Mouse (Mus musculus): ENCODE measurements around the gene Cfl1. TPM values are rescaled to one million over a fixed set of nuclear protein-coding genes. Genes with fewer than 3 reads are reported as not detected.
"Not testable (repeated sequence)": the region's sequence is repeated elsewhere in the genome, so short reads cannot be mapped to it uniquely, and the experiment has no call there.

Gene Cfl1
- polyA plus RNA-seq, 1 experiment from 2014 or later, result 2,278 TPM

DNA sequence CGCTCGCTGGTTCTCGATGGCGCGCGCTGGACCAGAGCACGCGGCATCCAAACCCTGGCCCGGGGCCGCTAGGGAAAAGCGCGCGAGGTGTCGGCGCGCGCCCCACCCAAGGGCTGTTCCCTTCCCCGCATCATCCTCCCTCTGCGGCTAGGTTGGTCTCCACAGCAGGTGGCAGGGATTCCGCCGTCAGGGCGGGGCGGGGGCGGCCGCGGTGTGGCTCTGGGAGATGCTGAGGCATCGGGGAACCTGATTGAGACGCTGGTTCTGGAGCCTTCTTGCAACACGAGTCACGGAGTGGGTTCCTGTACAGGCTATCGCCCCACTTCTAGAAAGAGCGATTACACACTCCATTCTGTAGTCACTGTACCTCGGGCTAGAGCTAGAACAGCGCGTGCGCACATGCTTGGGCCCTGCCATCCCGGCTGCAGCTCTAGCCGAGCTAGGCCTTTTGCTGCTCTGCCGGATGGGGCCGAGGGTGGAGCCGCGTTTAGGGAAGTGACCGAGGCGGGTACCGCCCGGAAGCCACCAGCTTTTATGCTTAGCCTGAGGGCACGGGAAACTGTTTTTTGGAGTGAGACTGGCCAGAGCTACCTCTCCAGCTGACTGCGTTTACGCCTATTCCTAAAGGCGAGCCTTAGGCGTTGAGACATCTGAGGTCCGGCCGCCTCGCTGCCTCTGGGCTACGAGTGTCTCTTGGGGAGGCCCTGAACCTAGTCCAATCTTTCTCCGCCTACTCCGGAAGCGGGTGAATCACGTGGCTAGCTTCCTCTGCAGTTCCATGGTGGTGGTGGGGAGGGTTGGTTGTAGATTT, 848 bp downstream of the Cfl1 start:
- Histone ChIP-seq H3K4me1 (peaks cover 46% of the 10 kb centered on the region), H3K4me2 (replicated peaks) (peak overlapping the region; percentile 86), H3K27me3 (no peaks in the 10 kb centered on the region), H3K9ac (peak overlapping the region; percentile 91), H3K4me3 (replicated peaks) (peak overlapping the region; percentile 82), H3K9me3 (replicated peaks) (no peaks in the 10 kb centered on the region), H3K27ac (replicated peaks) (peak overlapping the region; percentile 97), H3K36me3 (peaks cover 32% of the 10 kb centered on the region)
- WGBS, result under 1% methylated on average over 57 of the region's 59 CpGs
- ATAC-seq (ENCODE audit: insufficient number of reproducible peaks, low FRiP score, low TSS enrichment, low read depth), result peak; percentile 25

DNA sequence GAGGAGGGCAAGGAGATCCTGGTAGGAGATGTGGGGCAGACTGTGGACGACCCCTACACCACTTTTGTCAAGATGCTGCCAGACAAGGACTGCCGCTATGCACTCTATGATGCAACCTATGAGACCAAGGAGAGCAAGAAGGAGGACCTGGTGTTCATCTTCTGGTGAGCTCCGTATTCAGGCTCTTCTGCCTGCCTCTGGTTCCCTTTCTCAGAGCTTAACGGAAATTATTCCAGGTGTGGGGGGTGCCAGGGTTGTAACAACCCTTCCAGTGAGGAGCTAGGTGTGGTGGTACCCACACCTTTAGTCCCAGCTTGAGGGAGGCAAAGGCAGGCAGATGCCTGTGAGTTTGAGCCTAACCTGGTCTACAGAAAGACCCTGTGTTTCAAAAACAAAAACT, 2.4 kb downstream of the Cfl1 start:
- WGBS, result 80% methylated on average over 4 of the region's 4 CpGs
- H3K36me3 ChIP-seq, result peaks cover 47% of the 10 kb centered on the region
- no peak for ATAC-seq (ENCODE audit: insufficient number of reproducible peaks, low FRiP score, low TSS enrichment, low read depth)

DNA sequence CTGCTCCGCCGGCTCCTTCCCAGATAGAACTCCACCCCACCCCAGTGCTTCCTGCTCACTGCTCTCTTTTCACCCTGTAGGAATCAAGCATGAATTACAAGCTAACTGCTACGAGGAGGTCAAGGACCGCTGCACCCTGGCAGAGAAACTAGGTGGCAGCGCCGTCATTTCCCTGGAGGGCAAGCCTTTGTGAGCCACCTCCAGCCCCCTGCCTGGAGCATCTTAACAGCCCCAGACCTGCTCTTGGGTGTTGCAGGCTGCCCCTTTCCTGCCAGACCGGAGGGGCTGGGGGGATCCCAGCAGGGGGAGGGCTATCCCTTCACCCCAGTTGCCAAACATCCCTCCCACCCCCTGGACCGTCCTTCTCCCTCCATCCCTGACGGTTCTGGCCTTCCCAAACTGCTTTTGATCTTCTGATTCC, 3.1 kb downstream of the Cfl1 start:
- H3K27ac ChIP-seq (replicated peaks); H3K9me3 ChIP-seq (replicated peaks); H3K27me3 ChIP-seq; H3K4me3 ChIP-seq (replicated peaks); ATAC-seq (ENCODE audit: insufficient number of reproducible peaks, low FRiP score, low TSS enrichment, low read depth); H3K9ac ChIP-seq; H3K4me2 ChIP-seq (replicated peaks): not testable (repeated sequence)
- Histone ChIP-seq H3K36me3 (peaks cover 49% of the 10 kb centered on the region), H3K4me1 (peaks cover 30% of the 10 kb centered on the region)
- 66% methylated on average over 9 of the region's 9 CpGs for WGBS

More for the DNA sequence above, 2.4 kb downstream of the Cfl1 start:
- no peaks in the 10 kb centered on the region for H3K9me3 ChIP-seq (replicated peaks)
- H3K27ac ChIP-seq (replicated peaks), result no peak overlapping the region
- peaks cover 31% of the 10 kb centered on the region for H3K4me1 ChIP-seq
- no peak overlapping the region for H3K4me3 ChIP-seq (replicated peaks)
- H3K9ac ChIP-seq, result no peak overlapping the region
- H3K4me2 ChIP-seq (replicated peaks), result no peak overlapping the region
- no peaks in the 10 kb centered on the region for H3K27me3 ChIP-seq

DNA sequence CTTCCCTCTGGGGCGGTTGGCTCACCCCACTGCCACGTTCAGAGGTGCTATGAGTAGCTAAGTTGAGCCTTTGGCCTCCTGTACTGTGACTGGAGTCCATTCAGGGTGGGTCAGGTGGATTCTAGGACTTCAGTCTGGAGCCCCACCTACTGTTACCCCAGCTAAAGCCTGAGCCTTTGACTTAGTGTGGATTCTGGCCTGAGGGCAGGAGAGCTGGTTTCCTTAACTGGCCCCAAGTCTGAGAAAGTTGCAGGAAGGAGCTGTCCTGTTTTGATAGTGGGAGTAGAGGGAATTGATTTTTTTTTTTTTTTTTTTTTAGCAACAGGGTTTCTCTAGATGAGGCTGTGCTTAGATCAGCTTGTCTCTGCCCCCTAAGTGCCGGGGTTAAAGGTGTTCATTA, 4.1 kb downstream of the Cfl1 start:
- no peak for ATAC-seq (ENCODE audit: insufficient number of reproducible peaks, low FRiP score, low TSS enrichment, low read depth)
- Histone ChIP-seq H3K4me1 (peaks cover 21% of the 10 kb centered on the region), H3K9ac (no peak overlapping the region), H3K36me3 (peaks cover 49% of the 10 kb centered on the region), H3K9me3 (replicated peaks) (no peaks in the 10 kb centered on the region), H3K27me3 (no peaks in the 10 kb centered on the region), H3K4me3 (replicated peaks) (no peak overlapping the region), H3K27ac (replicated peaks) (no peak overlapping the region), H3K4me2 (replicated peaks) (no peak overlapping the region)
- 85% methylated on average over 3 of the region's 3 CpGs for WGBS

DNA sequence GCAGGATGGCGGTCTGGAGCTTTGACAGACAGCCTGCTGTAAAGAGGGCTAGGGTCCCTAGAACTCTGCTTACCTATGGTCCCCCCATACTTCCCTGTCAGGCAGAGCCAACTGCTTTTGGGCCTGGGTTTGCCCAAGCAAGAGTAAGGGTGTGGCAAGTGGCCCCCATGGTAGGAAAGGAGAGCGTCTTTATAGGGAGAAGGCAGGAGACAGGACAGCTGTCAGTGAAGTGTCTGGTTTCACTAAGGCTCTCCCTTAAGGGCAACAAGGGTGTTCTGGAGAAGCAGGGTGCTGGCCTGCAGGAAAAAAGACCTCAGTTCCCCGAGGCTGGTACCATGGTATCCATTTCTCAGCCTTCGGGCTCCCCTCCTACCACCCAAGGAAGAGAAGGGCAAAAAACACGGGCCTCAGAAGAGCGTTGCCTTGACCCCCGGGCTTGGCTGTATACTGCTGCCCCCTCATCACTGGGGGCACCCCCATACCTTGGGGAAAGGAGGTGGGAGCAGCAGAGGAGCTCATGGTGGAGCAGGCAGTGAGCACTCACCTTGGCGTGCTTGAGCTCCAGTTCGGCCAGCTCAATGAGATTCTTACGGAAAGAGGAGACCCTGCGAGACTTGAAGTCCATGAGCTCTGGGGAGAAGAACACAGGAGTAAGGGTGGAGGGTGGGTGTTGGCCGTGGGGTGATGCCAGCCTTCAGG, 5.2 kb downstream of the Cfl1 start:
- no peak for ATAC-seq (ENCODE audit: insufficient number of reproducible peaks, low FRiP score, low TSS enrichment, low read depth)
- WGBS, result 75% methylated on average over 12 of the region's 12 CpGs
- Histone ChIP-seq H3K9me3 (replicated peaks) (no peaks in the 10 kb centered on the region), H3K27me3 (no peaks in the 10 kb centered on the region), H3K36me3 (peaks cover 49% of the 10 kb centered on the region), H3K4me2 (replicated peaks) (no peak overlapping the region), H3K4me1 (peaks cover 15% of the 10 kb centered on the region), H3K27ac (replicated peaks) (no peak overlapping the region), H3K9ac (no peak overlapping the region), H3K4me3 (replicated peaks) (no peak overlapping the region)

DNA sequence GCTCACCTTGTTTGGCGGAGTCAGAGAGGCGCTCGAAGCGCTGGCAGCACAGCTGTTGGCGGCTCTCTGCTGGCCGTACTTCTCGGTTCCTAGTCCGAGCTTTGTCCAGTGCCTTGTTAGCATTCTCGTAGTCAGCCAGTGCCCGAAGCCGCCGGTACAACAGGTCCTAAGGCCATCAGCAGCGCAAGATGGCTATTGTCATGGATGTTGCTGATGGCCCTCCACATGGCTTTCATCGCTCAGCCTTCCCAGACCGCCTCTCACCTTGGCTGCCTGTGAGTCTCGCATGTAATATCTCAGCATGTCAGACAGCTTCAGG, 5.8 kb downstream of the Cfl1 start:
- Histone ChIP-seq H3K9me3 (replicated peaks) (no peaks in the 10 kb centered on the region), H3K9ac (no peak overlapping the region), H3K4me2 (replicated peaks) (no peak overlapping the region), H3K4me3 (replicated peaks) (no peak overlapping the region), H3K27ac (replicated peaks) (no peak overlapping the region), H3K27me3 (no peaks in the 10 kb centered on the region), H3K36me3 (peaks cover 49% of the 10 kb centered on the region), H3K4me1 (peaks cover 15% of the 10 kb centered on the region)
- 88% methylated on average over 16 of the region's 16 CpGs for WGBS
- no peak for ATAC-seq (ENCODE audit: insufficient number of reproducible peaks, low FRiP score, low TSS enrichment, low read depth)

DNA sequence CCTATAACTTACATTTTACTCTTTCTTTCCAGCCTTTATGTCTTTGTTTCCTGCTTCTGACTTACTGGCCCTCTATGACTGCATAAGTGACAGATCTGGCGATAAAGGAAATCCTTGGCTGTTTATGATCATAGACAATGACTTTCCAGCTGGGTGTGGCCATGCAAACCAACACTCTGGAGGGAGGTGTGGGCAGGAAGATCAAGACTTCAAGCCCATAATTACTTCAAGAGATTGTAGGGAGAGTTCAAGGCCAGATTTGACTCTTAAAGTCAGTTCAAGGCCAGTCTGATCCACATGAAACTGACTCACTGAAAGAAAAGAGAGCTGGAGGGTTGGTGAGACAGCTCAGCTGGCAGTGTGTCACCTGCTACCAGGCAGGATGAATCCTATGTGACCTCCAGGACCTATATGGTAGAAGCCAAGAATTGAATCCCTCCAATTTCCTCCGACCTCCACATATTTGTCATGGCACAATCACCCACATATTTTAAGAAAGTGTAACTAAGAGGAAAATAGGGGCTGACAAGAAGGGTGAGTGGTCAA, 10.1 kb downstream of the Cfl1 start:
- Histone ChIP-seq H3K4me2 (replicated peaks) (no peak overlapping the region), H3K36me3 (peaks cover 24% of the 10 kb centered on the region), H3K27me3 (no peaks in the 10 kb centered on the region), H3K9ac (no peak overlapping the region), H3K27ac (replicated peaks) (no peak overlapping the region), H3K4me3 (replicated peaks) (no peak overlapping the region), H3K9me3 (replicated peaks) (no peaks in the 10 kb centered on the region), H3K4me1 (no peaks in the 10 kb centered on the region)
- WGBS, result 80% methylated on average over 2 of the region's 2 CpGs
- ATAC-seq (ENCODE audit: insufficient number of reproducible peaks, low FRiP score, low TSS enrichment, low read depth), result no peak

DNA sequence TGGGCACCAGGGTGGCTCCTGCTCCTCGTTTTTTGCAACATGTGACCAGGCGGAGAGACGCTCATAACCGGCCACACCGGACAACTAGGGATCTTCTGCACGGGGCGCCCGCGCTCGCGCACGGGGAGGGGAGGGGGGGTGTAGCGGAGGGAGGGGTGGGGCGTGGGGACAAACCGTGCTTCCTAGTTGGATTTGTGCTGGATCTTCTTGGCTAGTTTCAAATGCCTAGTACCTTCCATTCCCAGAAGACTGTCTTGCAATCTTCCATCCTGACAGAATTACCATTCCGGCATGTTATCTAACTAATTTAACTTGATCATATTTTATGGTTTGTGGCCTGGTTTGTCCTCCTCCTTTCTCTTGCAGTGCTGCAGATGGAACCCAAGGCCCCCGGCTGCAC, 13.4 kb downstream of the Cfl1 start, which contains the start of gene 1700020D05Rik:
Gene 1700020D05Rik (minus strand): TSS at position 101 of the 400 bp plus-strand sequence.
- Histone ChIP-seq H3K9me3 (replicated peaks) (no peaks in the 10 kb centered on the region), H3K36me3 (no peaks in the 10 kb centered on the region), H3K4me2 (replicated peaks) (no peak within 1 kb of the TSS), H3K27ac (replicated peaks) (no peak within 1 kb of the TSS), H3K4me3 (replicated peaks) (no peak within 1 kb of the TSS), H3K4me1 (no peaks in the 10 kb centered on the region), H3K9ac (no peak within 1 kb of the TSS), H3K27me3 (no peaks in the 10 kb centered on the region)
- no peak for ATAC-seq (ENCODE audit: insufficient number of reproducible peaks, low FRiP score, low TSS enrichment, low read depth)
- 44% methylated on average over 17 of the region's 17 CpGs for WGBS

DNA sequence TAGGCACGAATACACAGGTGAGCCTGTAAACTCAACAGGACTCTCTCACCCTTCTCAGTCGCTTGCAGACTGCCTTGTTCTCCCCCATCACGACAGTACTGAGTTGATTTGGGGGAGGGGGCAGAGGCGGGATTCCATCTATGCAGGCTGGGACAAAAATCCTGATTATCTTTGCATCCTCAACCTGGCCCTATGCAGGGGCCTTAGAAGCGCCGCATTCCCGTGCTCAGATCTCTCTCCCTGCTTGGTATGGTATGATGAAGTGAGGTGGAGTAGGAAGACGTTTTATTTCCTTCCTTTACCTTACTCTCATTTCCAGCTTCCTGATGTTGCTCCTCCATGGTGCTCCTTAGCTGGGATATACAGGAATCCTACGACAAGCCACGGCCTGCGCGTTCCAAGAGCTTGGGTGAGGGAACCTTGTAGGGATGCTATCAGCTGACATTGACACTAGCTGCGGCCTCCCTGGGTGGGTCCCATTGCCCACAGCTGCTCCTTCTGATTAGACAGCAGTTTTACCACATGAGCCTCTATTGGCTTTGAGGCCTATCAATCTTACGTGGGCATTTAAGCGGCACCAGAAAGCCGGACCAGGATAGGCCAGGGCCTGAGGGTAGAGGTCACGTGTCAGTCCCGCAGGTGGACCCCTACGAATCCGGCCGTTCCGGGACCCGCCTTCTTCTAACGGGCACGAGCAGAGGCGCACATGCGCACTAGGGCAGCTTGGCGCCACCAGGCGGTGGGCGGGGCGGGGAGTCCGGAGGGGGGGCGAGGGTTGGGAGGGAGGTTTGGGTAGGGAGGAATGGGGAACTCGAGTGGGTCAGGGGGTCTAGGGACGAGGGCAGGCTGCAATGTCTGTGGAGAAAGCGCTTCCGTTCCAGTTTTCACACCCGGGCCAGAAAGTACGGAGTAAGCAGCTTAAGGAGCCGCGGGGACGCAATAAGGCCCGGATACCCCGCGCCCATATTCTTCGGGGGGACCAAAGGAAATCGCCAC, 20.1 kb downstream of the Cfl1 start, which contains the start of gene Snx32:
Gene Snx32 (minus strand): TSS at position 508 of the 996 bp plus-strand sequence.
- Histone ChIP-seq H3K27ac (replicated peaks) (peak within 1 kb of the TSS; percentile 63), H3K9ac (peak within 1 kb of the TSS; percentile 49), H3K9me3 (replicated peaks) (no peaks in the 10 kb centered on the region), H3K27me3 (no peaks in the 10 kb centered on the region), H3K4me2 (replicated peaks) (peak within 1 kb of the TSS; percentile 83), H3K4me1 (peaks cover 18% of the 10 kb centered on the region), H3K36me3 (no peaks in the 10 kb centered on the region), H3K4me3 (replicated peaks) (peak within 1 kb of the TSS; percentile 53)
- ATAC-seq (ENCODE audit: insufficient number of reproducible peaks, low FRiP score, low TSS enrichment, low read depth), result peak; percentile 99
- 2% methylated on average over 47 of the region's 47 CpGs for WGBS

DNA sequence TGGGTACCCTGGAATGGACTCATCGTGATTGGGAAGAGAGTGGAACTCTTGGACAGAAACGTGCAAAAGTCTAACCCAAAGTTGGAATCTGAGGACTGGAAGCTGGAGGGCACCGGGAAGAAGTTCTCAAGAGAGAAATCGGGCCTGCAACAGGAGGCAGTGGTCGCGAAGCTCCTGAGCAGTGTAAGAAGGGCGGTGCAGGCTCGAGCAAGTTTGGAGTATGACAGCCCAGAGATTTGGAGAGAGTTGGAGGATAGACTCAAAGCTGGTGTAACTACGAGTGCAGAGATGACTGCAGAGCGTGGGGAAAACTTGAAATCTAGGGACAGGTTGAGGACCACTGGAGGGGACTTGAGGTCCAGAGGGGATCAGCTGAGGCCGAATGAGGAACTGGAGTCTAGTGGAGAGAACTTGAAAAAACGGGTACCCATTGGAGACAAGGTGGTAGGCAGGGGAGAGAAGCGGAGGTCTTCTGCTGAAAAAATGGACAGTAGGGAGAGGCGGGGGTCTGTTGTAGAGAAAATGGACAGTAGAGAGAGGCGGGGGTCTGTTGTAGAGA, 20.9 kb downstream of the Cfl1 start:
- Histone ChIP-seq H3K9me3 (replicated peaks) (no peaks in the 10 kb centered on the region), H3K4me3 (replicated peaks) (peak overlapping the region; percentile 53), H3K36me3 (no peaks in the 10 kb centered on the region), H3K4me1 (peaks cover 18% of the 10 kb centered on the region), H3K27ac (replicated peaks) (peak overlapping the region; percentile 63; the same call in 1 of the 2 replicates), H3K9ac (peak overlapping the region; percentile 49), H3K27me3 (no peaks in the 10 kb centered on the region), H3K4me2 (replicated peaks) (peak overlapping the region; percentile 83)
- WGBS, result 47% methylated on average over 15 of the region's 15 CpGs
- no peak for ATAC-seq (ENCODE audit: insufficient number of reproducible peaks, low FRiP score, low TSS enrichment, low read depth)
